Mouse (Mus musculus) liver, adult (tissue): Measurements from ENCODE around the gene Ldlrad2.

Source experiments
- GATA4 ChIP-seq: IDR thresholded peaks from 2 replicates; pipeline ENCODE4 v1.6.1; 2014; ENCODE audit warnings: mild to moderate bottlenecking, low read length; ENCODE audit not compliant: insufficient replicate concordance

The Ldlrad2 gene

GRCm38 (mm10) chr4:137574469-137574868 is at the start of gene Ldlrad2:
Gene Ldlrad2 (minus strand): TSS chr4:137574569.
- TF ChIP-seq GATA4: no peak

GRCm38 (mm10) chr4:137622847-137623246 is 48.5 kb upstream of the Ldlrad2 start:
- TF ChIP-seq GATA4: peak; percentile 64; the same call in 1 of the 2 replicates

GRCm38 (mm10) chr4:137610256-137610655 is 35.9 kb upstream of the Ldlrad2 start:
- no peak for TF ChIP-seq GATA4

- no peak for TF ChIP-seq GATA4
Observed at GRCm38 (mm10) chr4:137609702-137610101, 35.3 kb upstream of the Ldlrad2 start.

- TF ChIP-seq GATA4: no peak
Observed at GRCm38 (mm10) chr4:137609281-137609680, 34.9 kb upstream of the Ldlrad2 start.

DNA sequence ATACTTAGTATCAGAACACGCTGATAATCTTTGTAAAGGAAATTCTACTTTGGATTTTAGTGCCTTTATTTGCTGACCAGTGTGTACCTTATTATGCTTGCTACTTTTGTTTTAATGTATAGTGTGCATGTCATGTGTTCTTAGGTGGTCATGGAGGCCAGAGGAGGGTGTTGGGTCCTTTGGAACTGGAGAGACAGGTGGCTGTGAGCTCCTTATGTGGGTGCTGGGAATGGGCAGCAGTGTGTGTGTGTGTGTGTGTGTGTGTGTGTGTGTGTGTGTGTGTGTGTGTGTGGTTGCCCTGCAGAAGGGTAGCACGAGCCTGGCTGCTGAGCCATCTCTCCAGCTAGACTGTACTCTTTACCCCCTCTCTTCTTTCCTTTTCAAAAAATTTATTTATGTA is 32.7 kb upstream of the Ldlrad2 start:
- TF ChIP-seq GATA4: no peak

- TF ChIP-seq GATA4: no peak
Observed at GRCm38 (mm10) chr4:137603449-137604171, 29.2 kb upstream of the Ldlrad2 start.

DNA sequence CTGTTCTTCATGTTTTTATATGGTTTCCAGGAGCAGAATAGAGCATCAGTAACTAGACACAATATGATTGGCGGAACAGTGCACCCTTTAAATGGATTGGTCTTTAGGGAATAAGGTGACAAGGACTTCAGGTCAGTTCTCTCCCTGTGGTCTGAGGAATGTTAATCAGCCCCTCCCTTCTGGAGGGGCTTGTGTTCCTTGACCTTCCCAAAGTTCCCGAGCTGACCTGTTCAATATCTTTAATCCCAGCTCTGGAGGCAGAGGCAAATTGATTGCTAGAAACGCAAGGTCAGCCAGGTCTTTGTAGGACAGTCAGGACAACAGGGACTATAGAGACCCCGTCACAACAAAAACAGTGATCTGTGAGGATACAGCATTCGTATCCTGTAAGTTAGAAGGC is 24.2 kb upstream of the Ldlrad2 start:
- no peak for TF ChIP-seq GATA4

GRCm38 (mm10) chr4:137597098-137597630 is 22.8 kb upstream of the Ldlrad2 start:
- no peak for TF ChIP-seq GATA4

DNA sequence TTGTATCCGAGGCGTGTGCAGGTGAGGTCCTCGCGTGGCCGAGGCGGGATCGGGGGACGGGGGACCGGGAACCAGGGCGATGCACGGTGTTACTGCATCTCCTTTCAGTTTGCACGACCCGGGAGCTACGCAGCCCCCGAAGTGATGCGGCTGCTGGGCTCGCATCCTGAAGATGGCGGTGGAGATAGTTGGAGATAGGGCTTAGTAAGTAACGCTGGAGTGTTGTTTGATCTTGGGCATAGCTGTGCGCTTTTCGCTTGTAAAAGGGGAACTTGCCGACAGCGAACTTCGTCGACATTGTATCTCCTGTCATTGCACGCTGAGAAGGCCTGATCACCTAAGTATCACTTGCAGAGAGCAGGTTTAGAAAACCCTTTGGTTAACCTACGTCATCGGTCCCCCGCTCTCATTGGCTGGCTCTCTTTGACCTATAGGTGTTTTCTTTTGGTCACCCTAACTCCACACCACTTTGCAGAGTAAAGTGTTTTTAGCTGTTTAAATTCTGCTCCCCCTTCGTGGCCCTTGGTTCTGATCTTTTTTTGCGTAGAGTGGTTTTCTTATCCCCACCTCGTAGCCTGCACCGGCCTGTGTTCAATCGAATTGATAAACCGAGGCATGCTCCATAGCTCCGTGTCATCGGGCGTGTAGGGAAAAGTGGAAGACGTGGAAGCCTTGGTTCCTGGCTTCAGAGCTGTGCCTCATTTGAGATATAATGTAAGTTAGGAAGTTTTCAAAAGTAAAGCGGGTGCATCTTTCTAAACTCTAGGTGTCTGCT is 20.3 kb upstream of the Ldlrad2 start:
- TF ChIP-seq GATA4: no peak

- no peak for TF ChIP-seq GATA4
Observed at GRCm38 (mm10) chr4:137593601-137594495, 19.5 kb upstream of the Ldlrad2 start, which contains the start of gene Usp48. Gene Usp48 (plus strand): TSS chr4:137593755.

DNA sequence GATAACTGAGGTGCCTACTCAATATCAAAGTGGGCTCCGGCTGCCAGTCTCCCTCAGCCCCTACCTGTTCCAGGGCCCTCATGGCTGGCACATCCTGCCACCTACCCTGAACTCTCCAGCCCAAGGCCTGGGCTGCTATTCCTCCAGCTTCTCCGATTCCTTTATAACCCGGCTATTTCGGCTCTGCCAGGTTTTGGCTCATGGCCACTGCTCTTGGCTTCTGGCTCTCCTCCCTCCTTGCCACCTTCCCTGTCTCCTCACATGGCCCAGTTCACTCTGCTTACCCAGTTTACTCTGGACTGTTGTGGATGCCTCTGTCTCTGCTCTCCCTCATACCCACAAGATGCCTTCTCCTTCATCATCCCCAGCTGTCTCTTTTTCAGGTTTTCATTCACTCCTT is 16.6 kb upstream of the Ldlrad2 start:
- no peak for TF ChIP-seq GATA4

DNA sequence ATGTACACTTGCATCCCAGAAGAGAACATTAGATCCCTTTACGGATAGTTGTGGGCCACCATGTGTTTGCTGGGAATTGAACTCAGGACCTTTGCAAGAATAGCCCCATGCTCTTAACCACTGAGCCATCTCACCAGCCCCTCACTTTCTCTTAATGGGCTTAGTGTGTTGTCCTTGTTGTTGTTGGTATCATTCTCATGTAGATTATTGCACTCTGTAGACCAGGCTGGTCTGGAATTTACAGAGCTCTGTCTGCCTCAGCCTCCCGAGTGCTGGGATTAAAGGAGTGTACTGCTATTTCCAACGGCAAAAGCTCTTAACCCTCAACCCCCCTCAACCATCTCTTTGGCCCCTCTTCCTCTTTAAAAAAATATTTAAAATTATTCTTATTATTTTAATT is 15.2 kb upstream of the Ldlrad2 start:
- no peak for TF ChIP-seq GATA4

- TF ChIP-seq GATA4: no peak
Observed at GRCm38 (mm10) chr4:137581815-137582214, 7.4 kb upstream of the Ldlrad2 start.

DNA sequence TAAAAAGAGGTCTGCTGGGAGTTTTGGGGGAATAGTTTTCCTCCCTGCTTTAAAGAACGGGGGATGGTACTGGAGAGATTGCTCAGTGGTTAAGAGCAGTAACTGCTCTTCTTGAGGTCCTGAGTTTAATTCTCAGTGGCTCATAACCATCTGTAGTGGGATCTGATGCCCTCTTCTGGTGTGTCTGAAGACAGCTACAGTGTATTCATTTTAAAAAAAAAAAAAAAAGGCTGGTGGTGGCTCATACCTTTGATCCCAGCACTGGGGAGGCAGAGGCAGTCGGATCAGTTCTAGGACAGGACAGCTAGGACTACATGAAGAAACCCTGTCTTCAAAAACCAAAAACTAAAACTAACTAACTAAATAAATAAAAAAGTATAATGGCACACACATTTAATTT is 5.9 kb upstream of the Ldlrad2 start:
- TF ChIP-seq GATA4: no peak

DNA sequence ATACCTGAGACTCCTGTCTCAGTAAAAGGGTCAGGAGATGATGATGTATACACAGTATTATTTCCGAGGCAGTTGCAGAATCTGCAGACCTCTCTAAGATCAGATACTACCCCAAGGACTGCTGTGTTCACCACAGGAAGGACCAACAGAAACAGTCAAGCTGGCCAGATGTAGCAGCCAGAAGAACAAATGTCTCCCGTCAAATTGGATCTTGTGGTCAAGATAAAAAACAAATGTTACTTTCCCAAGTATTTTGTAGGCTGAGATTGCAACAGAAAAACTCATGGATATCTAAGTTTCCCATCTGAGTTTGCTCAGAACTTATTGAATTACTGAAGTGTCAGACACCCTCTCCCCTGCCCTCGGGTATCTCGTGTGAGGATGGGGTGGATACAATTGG is 5.4 kb upstream of the Ldlrad2 start:
- TF ChIP-seq GATA4: no peak
